Mouse (Mus musculus) embryonic fibroblast, embryonic 13.5 days (primary cell): ENCODE measurements around the gene Ldb2.

Experiments used
- CTCF ChIP-seq: IDR thresholded peaks from 2 replicates; pipeline ENCODE4 v1.5.1; 2011; ENCODE audit warnings: mild to moderate bottlenecking, control low read depth, low read length, moderate library complexity, borderline replicate concordance; ENCODE audit not compliant: insufficient read depth
- POLR2A ChIP-seq: IDR thresholded peaks from 2 replicates; pipeline ENCODE4 v1.6.1; 2011; ENCODE audit warnings: low read depth, mild to moderate bottlenecking, control low read depth, low read length, moderate library complexity

DNA sequence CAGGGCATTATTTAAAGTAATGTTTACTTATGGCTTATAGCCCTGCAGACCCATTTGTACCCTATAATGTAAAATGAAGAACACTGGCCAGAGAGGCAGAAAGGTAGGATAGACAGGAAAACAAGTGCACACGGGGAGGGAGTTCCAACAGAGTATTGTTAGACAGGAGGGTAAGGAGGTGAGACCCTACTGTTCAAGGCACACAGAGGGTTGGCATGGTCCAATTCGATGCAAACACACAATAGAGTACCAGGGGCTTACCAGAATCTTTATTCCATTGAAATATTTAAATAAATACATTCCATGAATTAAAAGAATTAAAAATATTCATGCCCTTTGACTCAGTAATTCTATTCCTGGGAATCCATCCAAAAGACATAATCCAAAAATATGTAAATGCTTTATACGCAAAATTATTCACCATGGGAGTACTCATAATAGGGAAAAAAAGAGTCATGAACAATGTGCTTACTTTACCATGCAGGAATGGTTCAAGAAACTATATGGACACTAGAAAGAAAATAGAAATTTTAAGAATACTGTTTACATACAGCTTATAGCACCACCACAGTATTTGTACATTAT, 118.3 kb downstream of the Ldb2 start:
- TF ChIP-seq POLR2A (no peak), CTCF (no peak)
